Mouse (Mus musculus): ENCODE measurements around the gene 1700017D01Rik.
"Not testable (repeated sequence)": the region's sequence is repeated elsewhere in the genome, so short reads cannot be mapped to it uniquely, and the experiment has no call there.

1700017D01Rik gene

GRCm38 (mm10) chr19:11130776-11131175 is at the start of gene 1700017D01Rik:
TSS of gene 1700017D01Rik (minus strand) at chr19:11130876.
- DNase-seq = not testable (repeated sequence)

GRCm38 (mm10) chr19:11177464-11177863 is 46.8 kb upstream of the 1700017D01Rik start:
- DNase-seq = no peak

- peak; percentile 28 for DNase-seq
These were observed 34.5 kb upstream of the 1700017D01Rik start, which contains the start of gene 1700025F22Rik for GRCm38 (mm10) chr19:11165172-11165571. TSS of gene 1700025F22Rik (minus strand) at chr19:11165320.

- not testable (repeated sequence) for DNase-seq
These were observed 27.2 kb upstream of the 1700017D01Rik start for GRCm38 (mm10) chr19:11157890-11158289.

GRCm38 (mm10) chr19:11135336-11135735 is 4.7 kb upstream of the 1700017D01Rik start:
- DNase-seq = no peak

GRCm38 (mm10) chr19:11134852-11135251 is 4.2 kb upstream of the 1700017D01Rik start:
- no peak for DNase-seq

GRCm38 (mm10) chr19:11129702-11130101 is 974 bp downstream of the 1700017D01Rik start:
- DNase-seq = no peak

- peak; percentile 30 for DNase-seq
These were observed 9.7 kb downstream of the 1700017D01Rik start for GRCm38 (mm10) chr19:11121016-11121420.

GRCm38 (mm10) chr19:11119338-11119737 is 11.3 kb downstream of the 1700017D01Rik start:
- DNase-seq = no peak

GRCm38 (mm10) chr19:11107746-11108145 is 22.9 kb downstream of the 1700017D01Rik start:
- DNase-seq = no peak

- DNase-seq = no peak
These were observed 28.8 kb downstream of the 1700017D01Rik start for GRCm38 (mm10) chr19:11101880-11102279.

GRCm38 (mm10) chr19:11098401-11098800 is 32.3 kb downstream of the 1700017D01Rik start:
- DNase-seq = no peak

GRCm38 (mm10) chr19:11092131-11092530 is 38.5 kb downstream of the 1700017D01Rik start:
- DNase-seq = peak; percentile 36

GRCm38 (mm10) chr19:11080934-11081333 is 49.7 kb downstream of the 1700017D01Rik start, which contains the start of gene Ms4a8a:
TSS of gene Ms4a8a (minus strand) at chr19:11081102.
- no peak for DNase-seq

GRCm38 (mm10) chr19:11070364-11070763 is 60.3 kb downstream of the 1700017D01Rik start:
- no peak for DNase-seq

GRCm38 (mm10) chr19:11065202-11065875 is 65.3 kb downstream of the 1700017D01Rik start:
- no peak for DNase-seq

- no peak for DNase-seq
These were observed 69.8 kb downstream of the 1700017D01Rik start for GRCm38 (mm10) chr19:11060900-11061299.

GRCm38 (mm10) chr19:11059967-11060366 is 70.7 kb downstream of the 1700017D01Rik start:
- no peak for DNase-seq

- DNase-seq = not testable (repeated sequence)
These were observed 75.0 kb downstream of the 1700017D01Rik start for GRCm38 (mm10) chr19:11055700-11056099.

- no peak for DNase-seq
These were observed 77.4 kb downstream of the 1700017D01Rik start for GRCm38 (mm10) chr19:11053277-11053676.

GRCm38 (mm10) chr19:11052877-11053276 is 77.8 kb downstream of the 1700017D01Rik start:
- no peak for DNase-seq

- DNase-seq = no peak
These were observed 80.4 kb downstream of the 1700017D01Rik start for GRCm38 (mm10) chr19:11050286-11050685.

GRCm38 (mm10) chr19:11049426-11049825 is 81.2 kb downstream of the 1700017D01Rik start:
- DNase-seq = no peak

GRCm38 (mm10) chr19:11048503-11048902 is 82.2 kb downstream of the 1700017D01Rik start:
- DNase-seq = no peak

GRCm38 (mm10) chr19:11048009-11048408 is 82.7 kb downstream of the 1700017D01Rik start:
- DNase-seq = no peak
